Mouse (Mus musculus) activated CD4-positive, CD25-positive, alpha-beta regulatory T cell, adult 9 weeks (primary cell): ENCODE measurements around the gene Shc1. TPM values are rescaled to one million over a fixed set of nuclear protein-coding genes. Genes with fewer than 3 reads are reported as not detected.

Experiments
- polyA plus RNA-seq: library from polyadenylated mRNA; unstranded; fragments of 100-300 nt; shearing (Covaris generic); gene quantifications from one replicate; pipeline ENCODE4 v1.2.1, GENCODE M21; 2017

The Shc1 gene
- polyA plus RNA-seq: 86.1 TPM

DNA sequence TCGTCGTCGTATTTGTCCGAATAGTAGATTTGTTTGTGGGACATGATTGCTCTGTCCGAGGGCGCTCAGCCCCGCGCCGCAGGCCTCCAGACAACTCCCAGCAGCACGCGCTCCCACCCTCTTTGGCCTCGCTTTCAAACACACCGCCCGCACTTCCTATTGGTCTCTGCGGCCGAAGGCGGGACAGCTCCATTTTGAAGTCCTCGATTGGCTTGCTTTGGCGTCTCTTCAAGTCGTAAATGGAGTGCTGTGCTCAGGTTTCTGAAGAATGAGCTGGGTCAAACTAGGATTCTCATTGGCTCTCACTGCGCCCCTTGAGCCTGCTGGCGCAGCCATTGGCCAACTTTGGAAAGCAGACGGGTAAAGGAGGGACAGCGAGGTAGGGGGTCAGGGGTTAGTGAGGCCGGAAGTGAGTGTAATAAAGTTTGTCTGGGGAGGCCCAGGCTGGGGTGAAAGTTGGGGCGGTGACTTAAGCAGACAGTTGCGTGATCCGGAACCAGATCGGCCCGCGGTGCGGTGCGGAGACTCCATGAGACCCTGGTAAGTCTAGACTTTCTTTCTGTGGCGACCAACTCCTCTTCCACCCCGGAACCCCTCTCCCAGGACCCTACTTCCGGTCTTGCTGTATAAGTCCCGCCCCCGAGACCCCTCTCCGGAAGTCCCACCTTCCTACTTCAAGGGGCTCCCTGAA lies at the start of gene Shc1, which contains the start of gene Cks1b:
TSS of gene Shc1 (plus strand) at position 274 of the 691 bp plus-strand sequence.
TSS of gene Cks1b (minus strand) at position 214 of the 691 bp plus-strand sequence.

DNA sequence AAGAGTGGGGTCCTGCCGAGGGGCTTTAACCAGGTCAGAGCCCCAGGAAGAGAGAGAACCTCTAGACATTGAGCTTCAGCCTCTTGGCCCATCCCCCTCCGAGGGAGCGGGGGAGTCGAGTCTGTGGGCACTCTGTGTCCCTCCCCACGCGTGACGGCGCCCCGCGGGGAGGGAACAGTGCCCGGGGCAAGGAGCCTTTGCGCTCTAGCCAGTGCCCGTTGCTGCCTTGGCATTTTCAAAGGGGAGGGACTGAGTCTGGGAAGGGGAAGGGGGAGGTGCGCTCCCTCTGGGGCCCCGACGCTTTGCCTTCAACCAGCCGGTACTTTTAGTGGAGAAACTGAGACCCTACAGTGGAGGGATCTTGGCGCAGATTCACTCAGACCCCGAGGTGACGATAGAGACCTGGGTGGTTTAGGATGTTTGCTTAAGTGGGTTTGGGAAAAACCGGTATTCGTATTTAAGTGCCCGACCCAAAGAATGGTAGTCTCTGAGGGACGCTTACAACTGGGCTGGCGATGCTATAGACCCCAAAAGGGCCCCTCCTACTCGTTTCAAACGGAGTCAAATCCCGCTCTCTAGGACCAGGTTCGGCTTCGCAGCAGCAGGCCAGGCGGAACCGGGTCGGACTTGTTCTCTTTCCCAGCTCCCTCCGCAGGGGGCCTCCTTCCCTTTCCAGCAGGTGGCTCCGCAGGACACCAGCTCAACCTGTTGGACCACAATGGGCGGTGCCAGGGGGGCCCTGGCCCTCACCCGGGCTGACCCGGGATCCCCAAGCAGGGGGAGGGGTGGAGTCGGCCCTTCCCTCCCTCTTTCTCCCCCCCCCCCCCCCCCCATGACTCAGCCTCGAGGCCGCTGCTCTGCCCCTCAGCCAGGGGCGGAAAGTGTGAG lies 24.0 kb upstream of the Shc1 start, which contains the start of gene Zbtb7b:
TSS of gene Zbtb7b (minus strand) at position 771 of the 888 bp plus-strand sequence.

DNA sequence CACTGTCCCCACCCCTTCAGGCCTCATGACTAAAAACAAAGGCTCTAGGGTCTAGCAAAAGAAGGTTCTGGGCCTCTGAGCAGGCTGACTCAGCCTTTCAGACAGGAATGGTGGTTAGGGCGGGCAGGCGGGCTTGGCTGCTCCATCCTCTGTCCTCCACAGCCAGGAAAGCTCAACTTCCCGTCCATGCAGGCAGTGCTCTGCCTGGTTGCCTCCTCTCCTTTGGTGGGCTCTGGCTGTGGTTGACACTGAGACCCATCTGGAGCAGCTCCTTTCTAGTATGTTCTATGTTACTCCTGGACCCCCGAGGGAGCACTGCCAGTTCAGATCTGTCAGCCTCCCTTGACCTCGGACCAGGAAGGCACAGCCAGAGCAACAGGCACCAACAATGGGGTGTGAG lies 15.6 kb upstream of the Shc1 start, which contains the start of gene Lenep:
TSS of gene Lenep (minus strand) at position 101 of the 400 bp plus-strand sequence.

DNA sequence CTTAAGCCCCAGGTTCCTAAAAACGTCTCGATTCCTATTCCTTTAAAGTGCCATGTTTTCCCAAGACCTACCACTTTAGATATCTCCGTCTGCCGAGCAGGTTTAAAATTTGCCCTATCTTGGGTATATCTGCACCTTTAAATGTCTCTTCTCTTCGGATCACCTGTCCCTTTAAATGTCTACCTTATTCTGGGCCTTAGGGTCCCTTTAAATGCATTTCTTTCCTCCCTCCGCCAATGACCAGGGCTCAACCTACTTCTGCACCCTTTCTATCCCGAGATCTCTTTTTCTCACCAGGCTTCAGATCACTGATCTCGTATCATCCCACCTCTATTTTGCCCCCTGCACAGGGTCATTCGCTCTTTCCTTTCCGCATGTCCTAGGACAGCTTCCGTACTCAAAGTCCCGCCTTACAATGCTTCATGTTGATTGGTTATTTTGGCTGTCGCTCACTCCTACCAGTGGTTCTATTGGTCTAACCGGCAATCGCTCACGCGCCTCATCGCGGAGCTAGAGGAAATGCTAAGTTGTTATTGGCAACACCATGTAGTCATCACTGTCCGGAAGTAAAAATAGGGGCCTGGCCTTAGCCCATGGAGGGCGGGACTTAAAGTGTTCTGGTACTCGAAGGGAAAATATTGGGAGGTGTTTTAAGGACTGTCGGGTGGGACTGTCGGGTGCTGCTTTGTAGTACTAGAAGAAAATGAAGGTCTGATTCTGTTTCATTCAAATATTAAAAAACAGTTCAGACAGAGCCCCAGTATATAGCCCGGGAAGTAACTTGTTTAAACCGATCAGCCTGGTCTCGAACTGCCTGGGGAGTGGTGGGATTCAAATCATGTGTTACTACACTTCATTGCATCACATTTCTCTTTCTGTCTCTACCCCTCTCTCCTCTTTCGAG lies 6.5 kb upstream of the Shc1 start, which contains the start of gene Flad1:
TSS of gene Flad1 (minus strand) at position 381 of the 904 bp plus-strand sequence.

DNA sequence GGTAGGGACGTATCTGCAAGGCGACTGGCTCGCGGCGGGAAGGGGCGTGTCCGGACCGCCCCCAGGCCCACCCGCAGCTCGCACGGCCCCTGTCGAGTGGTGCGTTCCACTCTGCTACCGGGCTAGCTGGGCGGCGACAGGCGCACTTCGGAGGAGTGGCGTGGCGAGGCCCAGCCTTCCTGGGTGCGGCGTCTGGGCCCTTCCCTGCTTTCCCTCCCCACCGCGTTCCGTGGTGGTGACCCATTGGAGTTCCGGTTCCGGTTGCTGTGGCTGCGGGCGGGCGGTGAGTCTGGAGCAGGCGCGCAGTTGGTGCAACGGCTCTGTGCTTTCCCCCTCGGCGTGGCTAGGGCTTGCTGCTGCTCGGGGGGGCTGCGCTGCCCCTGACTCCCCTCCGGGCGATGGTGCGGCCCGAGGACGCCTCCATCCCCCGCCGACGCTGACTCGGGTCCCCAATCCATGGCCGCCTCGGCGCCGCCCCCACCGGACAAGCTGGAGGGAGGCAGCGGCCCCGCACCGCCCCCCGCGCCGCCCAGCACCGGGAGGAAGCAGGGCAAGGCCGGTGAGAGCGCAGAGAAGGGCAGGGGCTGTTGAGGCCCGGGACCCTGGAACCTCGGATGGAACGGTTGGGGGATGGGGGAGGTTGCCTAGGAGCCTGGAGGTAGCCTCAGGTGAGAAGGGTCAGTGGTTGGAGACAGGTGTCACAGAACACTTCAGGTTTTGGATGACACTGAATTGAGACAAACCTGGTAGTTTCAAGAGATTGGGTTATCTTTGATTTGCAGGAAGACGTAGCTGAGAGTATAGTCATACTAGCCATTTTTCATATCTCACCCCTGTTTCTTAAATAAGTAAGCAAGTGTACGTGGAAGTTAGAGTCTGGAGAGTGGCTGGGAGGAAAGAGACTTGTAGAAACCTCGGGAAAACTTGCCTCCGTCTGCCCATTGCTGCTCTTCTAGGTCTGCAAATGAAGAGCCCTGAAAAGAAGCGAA lies 12.2 kb downstream of the Shc1 start, which contains the start of gene Pygo2:
TSS of gene Pygo2 (plus strand) at position 44 of the 989 bp plus-strand sequence.

DNA sequence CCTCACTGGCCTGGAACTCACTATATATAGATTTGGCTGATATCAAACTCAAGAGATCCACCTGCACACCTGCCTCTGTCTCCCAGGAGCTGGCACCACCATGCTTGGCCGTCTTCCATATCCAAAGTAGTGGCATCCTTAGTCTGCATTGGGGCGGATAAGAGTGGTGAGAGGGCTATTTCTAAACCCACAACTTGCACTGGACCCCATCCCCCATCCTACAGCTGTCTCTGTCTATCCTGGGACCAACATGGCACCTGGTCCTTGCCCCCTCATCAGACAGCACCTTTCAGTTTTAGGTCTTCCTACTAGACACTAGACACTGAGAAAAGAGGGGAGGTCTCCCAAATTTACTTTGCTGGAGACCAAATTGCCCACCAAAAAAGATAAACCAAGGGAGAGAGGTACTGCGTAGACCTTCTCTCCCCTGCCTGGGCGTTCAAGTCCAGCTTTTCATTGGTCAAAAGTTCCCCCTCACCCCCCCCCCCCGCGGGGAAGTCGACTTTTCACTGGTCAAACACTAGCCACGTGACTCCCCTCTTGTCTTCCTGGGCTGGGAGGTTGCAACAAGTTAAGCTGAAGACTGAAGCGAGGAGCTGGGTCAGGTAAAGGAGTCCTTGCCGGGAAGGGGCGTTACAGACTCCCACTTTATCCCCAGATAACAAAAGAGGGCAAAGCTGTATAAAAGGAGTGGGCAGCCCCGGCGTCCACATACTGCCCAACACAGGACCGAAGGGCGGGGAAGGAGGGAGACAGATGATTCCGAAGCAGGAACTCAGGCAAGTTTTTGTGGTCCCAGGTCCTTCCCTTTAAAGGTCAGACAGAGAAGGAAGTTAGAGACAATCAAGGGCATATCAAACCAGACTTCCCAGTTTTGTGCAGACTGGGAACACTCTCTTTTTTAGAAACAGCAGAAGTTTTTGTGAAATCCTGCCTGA lies 18.2 kb downstream of the Shc1 start, which contains the start of gene Pbxip1:
TSS of gene Pbxip1 (plus strand) at position 531 of the 938 bp plus-strand sequence.

DNA sequence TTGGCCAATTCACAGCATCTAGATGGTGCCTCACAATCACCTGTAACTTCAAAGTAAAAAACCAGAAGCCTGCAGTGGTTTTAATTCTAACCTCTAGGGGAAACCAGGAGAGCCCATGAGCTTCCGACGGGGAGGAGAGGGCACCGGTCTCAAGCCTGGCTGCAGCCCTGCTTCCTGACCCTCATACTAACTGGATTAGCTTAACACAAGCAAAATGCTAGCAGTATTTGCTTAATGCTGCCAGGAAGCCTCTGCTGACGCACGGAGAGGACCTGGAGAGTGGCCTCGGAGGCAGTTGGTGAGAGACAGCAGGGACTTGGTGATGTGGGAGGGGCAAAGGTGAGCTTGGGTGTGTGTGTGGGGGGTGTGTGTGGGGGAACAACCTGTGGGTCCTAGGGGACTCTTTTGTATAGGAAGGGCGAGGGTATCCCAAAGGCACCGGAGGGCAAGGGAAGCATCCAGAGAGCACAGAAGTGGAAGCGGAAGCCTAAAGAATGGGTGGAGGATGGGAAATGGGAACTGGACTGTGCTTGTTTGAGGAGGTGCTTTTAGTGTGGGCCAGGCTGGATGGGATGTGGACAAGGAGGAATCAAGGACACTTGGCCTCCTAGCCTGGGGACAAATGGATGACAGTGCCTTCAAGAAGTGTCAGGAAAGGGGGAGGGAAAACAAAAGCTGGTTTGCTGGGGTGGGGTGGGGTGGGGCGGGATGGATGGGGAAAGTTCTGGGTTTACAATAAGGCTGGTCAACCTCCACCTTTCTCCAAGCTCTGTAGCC lies 36.3 kb downstream of the Shc1 start, which contains the start of gene Pmvk:
TSS of gene Pmvk (plus strand) at position 141 of the 777 bp plus-strand sequence.

Other genes starting within 250 kb of the Shc1 start
- gene Scamp3, start 241.0 kb upstream of the Shc1 start, polyA plus RNA-seq: 291 TPM
- 230 TPM for gene Fam189b, start 235.3 kb upstream of the Shc1 start, polyA plus RNA-seq
- gene Gba, start 215.5 kb upstream of the Shc1 start, polyA plus RNA-seq: 139 TPM
- gene Thbs3, start 203.3 kb upstream of the Shc1 start, polyA plus RNA-seq: 2.8 TPM
- 120 TPM for gene Mtx1, start 191.4 kb upstream of the Shc1 start, polyA plus RNA-seq
- 2.7 TPM for gene Muc1, start 189.4 kb upstream of the Shc1 start, polyA plus RNA-seq
- gene Krtcap2, start 172.5 kb upstream of the Shc1 start, polyA plus RNA-seq: 285 TPM
- gene Trim46, start 172.1 kb upstream of the Shc1 start, polyA plus RNA-seq: 5.0 TPM
- 99.0 TPM for gene Dpm3, start 159.1 kb upstream of the Shc1 start, polyA plus RNA-seq
- 249 TPM for gene Slc50a1, start 147.9 kb upstream of the Shc1 start, polyA plus RNA-seq
- not detected for gene Efna1, start 137.3 kb upstream of the Shc1 start, polyA plus RNA-seq
- not detected for gene Efna3, start 95.5 kb upstream of the Shc1 start, polyA plus RNA-seq
- gene Efna4, start 80.4 kb upstream of the Shc1 start, polyA plus RNA-seq: 0.62 TPM
- 14.5 TPM for gene Adam15, start 68.4 kb upstream of the Shc1 start, polyA plus RNA-seq
- gene Dcst2, start 56.5 kb upstream of the Shc1 start, polyA plus RNA-seq: 0.28 TPM
- 0.27 TPM for gene Dcst1, start 53.2 kb upstream of the Shc1 start, polyA plus RNA-seq
- gene Zbtb7b, start 23.7 kb upstream of the Shc1 start, polyA plus RNA-seq: 74.9 TPM
- gene Lenep, start 15.7 kb upstream of the Shc1 start, polyA plus RNA-seq: not detected
- gene Flad1, start 6.6 kb upstream of the Shc1 start, polyA plus RNA-seq: 66.1 TPM
- 29.8 TPM for gene Cks1b, start 60 bp upstream of the Shc1 start, polyA plus RNA-seq
- gene Pygo2, start 11.8 kb downstream of the Shc1 start, polyA plus RNA-seq: 31.5 TPM
- 176 TPM for gene Pbxip1, start 18.3 kb downstream of the Shc1 start, polyA plus RNA-seq
- 22.6 TPM for gene Pmvk, start 36.1 kb downstream of the Shc1 start, polyA plus RNA-seq
- gene Kcnn3, start 101.7 kb downstream of the Shc1 start, polyA plus RNA-seq: not detected